Mouse (Mus musculus) E14TG2a.4 (cell line): Measurements from ENCODE around the gene Ndufb3.

ENCODE experiments used
- CTCF ChIP-seq: conservative IDR thresholded peaks from 2 replicates; pipeline ENCODE4 v1.5.1; 2014; ENCODE audit warnings: low read length
- POU5F1 ChIP-seq: IDR thresholded peaks from 2 replicates; pipeline ENCODE4 v1.6.1; 2014; ENCODE audit warnings: low read length, borderline replicate concordance

GRCm38 (mm10) chr1:58621251-58621650 is 35.1 kb downstream of the Ndufb3 start:
- TF ChIP-seq CTCF (no peak), POU5F1 (no peak)
